Mouse (Mus musculus) urinary bladder, adult 18-20 months (tissue): ENCODE results near the gene Atp1b2.
"Not testable (repeated sequence)": the region's sequence is repeated elsewhere in the genome, so short reads cannot be mapped to it uniquely, and the experiment has no call there.

ENCODE experiments used
- DNase-seq, 2 experiments: peaks; one replicate each; pipeline ENCODE4 v3.0.0; 2022; ENCODE audit warnings: low spot score in 2 of 2, mixed read lengths in 2 of 2

Atp1b2 gene

DNA sequence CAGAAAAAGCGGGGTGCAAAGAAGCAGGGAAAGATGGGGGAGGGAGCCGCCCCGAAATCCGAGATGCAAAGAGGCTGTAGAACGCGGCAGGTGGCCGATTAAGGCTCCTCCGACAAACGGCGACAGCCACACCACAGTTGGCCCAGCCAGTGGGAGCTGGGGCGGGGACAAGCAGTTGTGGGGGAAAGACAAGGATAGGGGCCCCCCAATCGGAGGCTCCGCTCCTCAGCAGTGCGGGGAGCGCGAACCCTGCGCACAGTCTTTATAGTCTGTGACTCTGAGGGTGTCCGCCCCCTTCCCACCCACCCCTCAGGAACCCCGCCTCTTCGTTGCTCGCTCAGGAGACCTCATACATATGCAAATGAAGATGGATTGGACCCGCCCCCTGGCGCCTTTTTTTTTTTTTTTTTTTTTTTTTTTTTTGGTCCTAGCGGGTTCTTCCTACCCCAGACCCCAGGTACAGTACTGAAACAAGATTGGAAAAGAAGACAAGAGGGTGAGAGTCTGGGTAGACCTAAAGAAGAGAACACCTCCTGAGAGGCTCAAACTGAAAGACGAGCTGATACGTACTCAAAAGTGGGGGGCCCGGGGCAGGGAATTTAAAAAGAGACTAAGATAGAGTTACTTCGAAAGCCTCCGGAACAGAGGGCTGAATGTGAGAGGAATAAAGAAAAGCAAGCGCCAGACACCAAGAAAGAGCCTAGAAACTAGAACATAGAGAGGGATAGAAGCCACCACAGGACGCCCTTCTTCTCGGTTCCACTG, at the start of gene Atp1b2:
Gene Atp1b2, minus strand, starts transcription at position 217 of the 765 bp plus-strand sequence.
- peak; percentile 28 to 55 for DNase-seq

DNA sequence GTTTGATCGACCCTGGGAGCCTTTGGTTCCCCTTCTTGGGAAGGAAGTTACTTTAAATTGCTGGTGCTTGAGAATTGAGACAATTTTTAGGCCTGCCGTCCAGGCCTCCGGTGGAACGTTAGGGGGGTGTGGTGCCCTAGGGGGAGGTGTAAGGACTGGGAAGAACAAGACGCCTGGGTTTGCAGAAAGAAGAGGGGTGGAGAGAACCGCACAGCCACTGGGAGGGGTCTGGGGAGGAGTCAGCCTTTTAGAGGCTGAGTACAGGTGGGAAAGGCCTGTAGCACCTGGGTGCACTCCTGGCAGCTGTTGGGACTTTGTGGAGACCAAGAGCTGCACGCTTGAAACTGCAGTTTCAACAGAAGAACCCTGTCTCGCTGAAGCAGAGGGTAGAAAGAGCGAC, 49.0 kb upstream of the Atp1b2 start:
- no peak for DNase-seq

DNA sequence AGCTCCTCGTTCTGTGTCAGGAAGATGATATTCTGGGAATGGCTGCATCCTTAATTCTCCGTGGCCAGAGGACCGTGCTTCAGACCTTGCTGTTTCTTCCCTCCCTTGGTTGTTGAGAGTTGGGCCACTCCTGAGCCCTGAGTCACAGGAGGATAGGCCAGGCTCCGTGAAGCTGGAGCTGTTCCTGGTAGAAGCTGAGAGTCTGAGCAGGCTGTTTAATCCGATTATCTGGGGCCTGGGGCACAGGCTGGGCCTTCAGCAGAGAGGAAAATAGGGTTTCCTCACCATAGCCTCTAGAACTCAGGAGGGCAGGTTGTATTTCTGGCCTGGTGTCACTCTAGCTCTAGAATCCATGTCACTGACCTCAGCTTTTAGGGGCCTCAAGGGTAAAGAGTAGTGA, 47.7 kb upstream of the Atp1b2 start:
- DNase-seq: no peak

DNA sequence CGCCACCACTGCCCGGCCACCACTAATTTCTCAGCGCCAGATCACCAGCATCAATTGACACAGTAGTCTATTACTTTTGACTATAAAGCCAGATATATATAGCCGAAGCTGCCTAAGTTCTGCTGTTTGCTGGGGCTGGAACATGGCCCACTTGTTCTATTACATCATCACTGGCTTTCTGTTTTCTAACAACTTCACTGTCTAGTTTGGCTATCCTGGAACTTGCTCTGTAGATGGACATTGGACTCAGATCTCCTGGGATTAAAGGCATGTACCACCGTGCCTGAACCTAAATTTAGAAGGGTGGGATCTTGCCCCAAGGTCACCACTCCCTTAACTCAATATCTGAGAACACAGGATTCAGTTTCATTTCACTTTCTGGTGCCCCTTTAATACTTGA, 40.1 kb upstream of the Atp1b2 start:
- DNase-seq: no peak

DNA sequence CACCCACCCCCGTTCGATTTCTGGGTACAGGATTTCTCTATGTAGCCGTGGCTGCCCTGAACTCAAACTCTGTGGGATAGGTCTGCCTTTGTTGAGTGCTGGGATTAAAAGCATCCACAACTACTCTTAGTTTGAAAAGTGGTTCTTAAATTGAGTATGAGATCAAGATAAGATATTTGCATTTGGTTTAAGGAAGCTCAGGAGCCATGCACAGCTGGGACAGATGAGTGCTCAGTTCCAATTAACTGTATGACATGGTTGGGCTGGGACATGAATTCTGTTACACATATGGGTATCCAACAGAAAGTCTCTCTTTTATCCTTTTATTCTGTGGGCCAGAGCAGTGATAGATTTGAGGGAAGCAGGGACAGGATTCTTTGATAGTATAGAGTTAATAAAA, 29.7 kb upstream of the Atp1b2 start:
- no peak for DNase-seq

DNA sequence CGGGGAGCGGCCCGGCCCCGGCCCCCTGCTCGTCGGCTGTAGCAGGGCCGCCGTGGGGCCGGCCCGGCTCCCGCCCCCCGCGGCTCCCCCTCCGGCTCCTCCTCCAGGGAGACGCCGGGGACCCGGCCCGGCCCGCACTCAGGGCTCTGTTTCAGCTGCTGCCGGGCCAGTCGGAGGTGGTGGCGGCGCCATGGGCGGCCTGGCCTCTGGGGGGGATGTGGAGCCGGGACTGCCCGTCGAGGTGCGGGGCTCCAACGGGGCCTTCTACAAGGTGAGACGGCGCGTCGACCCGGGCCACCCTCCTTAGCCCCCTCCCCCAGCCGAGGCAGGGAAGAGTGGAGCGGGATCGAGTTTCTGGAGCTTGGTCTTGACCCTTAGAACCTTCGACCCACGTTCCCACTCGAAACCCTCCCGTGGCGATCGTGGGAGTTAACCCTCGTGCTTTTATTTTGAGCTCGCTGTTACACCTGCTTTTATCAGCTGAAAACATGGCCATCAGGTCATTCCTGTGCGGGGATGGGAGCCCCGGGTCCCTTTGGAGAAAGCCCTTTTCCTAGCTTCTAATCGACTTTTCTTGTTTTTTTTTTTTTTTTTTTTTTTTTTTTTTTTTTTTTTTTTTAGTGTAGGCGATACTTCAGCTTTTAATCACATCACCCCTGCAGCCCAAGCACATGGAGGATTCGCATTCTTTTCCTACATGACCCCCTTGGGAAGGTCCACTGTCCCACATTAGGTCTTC, 27.6 kb upstream of the Atp1b2 start:
- DNase-seq: peak in 1 of 2 experiments; percentile 46

DNA sequence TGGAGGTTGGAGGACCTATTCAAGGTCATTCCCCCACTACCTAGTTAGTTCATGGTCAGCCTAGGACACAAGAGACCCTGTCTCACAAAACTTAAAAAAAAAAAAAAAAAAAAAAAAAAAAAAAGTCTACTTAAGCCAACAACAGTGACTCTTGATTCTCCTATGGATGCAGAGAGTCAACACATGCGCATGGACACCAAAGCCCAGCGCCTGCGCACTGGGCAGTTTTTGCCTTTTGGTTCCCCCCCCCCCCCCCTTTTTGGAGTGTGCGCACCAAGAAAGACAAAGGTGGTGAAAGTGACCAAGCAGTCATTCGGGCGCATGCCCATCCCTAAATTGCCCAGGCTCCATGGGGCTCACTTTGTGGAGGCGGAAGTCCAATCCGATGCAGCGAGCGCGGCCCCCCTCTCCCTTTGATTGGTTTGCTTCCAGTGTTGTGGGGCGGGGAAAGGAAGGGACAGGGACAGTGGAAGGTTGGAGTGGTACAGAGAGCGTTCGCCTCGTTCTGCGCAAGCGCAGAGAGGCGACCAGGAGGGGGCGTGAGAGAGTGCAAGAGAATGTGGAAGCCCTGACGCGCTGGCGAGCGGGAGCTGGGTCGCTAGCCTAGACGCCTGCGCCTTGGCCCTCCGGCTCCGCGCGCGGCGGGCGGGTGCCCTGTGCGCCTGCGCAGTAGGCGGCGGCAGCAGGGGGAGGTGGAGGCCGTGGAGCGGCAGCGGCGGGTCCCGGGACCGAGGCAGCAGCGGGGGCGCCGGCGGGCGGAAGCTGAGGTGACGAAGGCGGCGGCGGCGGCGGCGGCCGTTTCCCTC, 26.7 kb upstream of the Atp1b2 start, which contains the start of gene Fxr2:
Gene Fxr2, plus strand, starts transcription at position 707 of the 806 bp plus-strand sequence.
- DNase-seq: peak; percentile 100

DNA sequence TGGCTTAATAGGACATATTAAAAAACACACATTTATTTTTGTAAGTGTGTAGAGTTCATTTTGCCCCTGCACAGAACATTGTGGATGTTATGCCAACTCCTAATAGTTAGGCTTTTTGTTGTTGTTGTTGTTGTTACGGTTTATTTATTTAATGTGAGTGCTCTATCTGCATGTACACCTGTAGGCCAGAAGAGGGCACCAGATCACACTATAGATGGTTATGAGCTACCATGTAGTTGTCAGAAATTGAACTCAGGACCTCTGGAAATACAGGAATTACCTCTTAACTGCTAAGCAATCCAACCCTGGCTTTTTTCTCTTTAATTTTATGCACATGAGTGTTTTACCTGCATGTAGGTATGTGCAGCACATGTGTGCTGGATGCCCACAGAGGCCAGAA, 24.1 kb upstream of the Atp1b2 start:
- DNase-seq: no peak

DNA sequence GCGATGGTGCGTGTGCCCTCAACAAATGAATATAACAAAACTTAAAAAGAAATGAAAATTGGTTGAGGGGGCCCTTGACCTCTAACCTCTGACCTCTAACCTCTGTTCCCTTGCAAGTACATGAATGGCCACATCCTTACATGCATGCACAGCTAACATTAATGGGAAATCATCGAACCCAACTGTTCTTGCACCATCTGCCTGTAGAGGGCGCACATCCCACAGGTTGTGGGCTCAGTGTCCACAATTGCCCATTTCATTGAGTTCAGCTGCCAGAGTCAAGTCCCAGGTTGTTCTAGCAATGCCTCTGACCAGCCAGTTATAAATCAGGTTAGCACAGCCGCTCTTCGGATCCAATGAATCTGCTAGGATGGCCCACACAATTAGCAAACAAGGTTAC, 22.5 kb upstream of the Atp1b2 start:
- peak in 1 of 2 experiments; percentile 61 for DNase-seq

DNA sequence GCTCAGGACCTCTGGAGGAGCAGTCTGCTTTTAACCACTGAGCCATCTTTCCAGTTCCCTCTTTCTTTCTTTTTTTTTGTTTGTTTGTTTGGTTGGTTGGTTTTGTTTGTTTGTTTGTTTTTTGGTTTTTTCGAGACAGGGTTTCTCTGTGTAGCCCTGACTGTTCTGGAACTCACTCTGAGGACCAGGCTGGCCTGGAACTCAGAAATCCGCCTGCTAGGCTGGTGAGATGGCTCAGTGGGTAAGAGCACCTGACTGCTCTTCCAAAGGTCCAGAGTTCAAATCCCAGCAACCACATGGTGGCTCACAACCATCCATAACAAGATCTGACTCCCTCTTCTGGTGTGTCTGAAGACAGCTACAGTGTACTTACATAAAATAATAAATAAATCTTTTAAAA, 18.6 kb upstream of the Atp1b2 start:
- DNase-seq: not testable (repeated sequence)

DNA sequence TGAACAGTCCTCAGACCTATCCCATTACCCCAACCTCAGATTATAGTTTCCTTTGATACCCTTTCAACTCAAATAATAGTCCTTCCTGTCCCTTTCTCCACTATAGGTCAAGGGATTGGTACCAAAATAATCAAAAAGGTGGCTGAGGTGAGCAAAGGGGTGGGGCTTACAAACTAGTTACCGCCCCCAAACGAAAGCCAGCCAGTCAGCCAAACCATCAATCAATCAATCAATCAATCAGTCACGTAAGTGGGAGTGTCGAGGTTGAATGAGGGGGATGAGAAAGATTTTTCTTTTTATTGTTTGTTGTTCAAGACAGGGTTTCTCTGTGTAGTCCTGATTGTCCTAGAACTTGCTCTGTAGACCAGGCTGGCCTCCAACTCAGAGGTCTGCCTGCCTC, 17.3 kb upstream of the Atp1b2 start:
- DNase-seq: no peak

DNA sequence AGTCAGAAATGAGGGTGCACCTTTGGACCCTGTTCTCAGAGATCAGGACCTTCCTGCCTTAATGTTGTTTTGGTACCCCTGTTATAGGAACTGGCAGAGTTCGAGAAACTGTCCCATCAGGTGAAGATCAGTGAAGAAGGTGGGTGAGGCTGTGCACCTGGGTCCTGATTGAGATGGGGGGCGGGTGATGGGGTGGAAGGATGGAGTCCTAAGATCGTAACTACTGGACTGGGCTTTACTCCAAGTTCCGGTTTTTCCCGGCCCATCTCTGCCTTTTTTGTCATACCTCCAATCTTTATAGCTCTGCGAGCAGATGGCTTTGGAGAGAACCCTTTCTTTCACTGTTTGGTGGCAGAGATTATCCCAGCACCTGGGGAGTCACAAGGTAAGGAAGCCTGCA, 16.7 kb upstream of the Atp1b2 start:
- no peak for DNase-seq

DNA sequence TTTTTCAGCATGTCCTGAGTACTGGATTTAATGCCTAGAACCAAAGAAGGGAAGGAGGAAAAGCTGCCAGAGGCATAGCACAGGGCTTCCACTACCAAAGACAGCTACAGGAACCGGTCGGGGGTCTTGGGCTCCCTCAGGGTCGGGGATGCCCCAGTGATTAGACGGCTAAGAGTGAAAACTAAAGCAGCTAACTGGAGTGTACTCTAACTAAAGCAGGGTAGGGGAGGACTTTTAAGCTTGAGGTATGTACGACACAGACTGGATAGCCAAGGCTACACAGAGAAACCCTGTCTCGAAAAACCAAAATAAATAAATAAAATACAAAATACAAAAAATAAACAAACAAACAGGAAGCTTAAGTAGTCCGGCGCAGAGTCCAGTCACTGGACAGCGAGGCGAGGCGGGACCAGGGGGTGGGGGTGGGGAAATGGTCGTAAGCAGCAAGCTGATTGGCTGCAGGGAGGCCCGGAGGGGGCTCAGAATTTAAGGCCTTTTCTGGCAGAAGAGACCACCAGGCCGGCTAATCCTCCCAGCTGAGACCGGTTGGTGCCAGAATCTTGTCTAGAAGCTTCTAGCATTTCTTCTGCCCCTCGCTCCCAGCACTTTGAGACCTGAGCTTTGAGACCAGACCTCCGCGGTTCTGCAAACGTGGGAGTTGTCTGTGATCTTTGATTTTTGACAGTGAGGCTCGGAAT, 16.0 kb upstream of the Atp1b2 start, which contains the start of gene Sat2:
Gene Sat2, plus strand, starts transcription at position 454 of the 698 bp plus-strand sequence.
- peak in 1 of 2 experiments; percentile 56 for DNase-seq

DNA sequence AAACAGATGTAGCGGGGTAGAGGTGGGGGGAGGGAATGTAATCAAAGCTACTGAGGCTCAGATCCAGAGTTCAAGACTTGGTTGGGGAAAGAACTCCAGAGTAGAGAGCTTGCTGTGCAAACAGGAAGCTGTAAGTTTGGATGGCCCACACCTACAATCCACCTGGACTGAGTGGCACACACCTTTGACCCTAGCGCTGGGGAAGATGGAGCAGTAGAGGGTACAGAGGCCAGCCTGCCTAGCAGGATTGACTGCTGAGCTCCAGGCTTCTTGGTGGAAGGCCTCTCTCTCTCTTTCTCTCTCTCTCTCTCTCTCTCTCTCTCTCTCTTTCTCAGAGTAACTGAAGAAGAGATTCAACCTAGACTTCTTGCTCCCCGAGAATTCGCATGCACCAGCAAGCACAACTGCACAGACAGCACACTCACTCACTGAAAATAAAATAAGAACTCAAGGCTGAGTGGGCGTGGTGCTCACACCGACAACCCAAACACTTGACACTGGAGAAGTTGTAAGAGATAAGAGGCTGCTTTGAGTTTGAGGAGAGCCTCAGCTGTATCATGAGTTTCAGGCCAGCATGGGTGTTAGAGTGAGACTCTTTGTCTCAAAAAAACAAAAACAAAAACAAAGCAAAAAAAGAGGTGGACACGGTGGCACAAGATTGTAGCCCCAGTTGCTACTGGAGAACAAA, 14.8 kb upstream of the Atp1b2 start:
- DNase-seq: no peak

DNA sequence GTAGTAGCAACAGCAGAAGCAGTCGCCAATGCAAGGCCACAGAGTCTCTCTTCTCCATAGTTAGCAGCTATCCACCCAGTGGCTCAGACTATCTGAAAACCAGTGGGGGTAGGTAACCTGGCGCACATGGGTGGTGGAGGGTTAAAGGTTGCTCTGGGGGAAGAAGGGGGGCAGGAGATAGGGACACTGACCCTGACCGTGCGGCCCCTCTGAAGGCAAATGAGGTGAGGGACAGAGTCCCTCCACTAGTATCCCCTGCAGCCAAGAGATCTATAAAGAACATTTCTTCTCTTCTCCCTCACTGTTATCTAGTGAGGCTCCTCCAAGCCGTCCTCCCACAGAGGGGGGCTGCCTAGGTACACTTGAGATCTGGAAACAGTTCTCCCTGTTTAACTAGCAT, 12.1 kb upstream of the Atp1b2 start, which contains the start of gene Shbg:
Gene Shbg, minus strand, starts transcription at position 101 of the 400 bp plus-strand sequence.
- DNase-seq: no peak

DNA sequence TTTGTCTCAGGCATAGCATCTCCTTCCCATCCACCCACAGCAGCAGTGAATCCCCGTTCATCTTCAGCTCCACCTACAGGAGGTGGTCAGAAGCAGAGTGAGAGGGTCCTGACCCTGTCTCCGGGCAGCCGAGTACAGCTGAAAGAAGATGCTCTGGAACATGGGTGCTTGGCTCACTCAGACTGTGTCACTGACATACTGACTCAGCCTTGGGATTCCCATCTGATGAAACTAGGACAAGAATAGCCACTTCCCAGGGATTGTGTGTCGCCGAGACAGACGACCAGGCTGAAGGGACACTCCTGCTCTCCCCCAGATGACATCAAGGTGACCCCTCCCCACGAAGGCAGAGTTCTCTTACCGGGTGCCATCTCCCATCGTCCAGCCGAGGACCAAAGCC, 11.0 kb upstream of the Atp1b2 start:
- DNase-seq: no peak

DNA sequence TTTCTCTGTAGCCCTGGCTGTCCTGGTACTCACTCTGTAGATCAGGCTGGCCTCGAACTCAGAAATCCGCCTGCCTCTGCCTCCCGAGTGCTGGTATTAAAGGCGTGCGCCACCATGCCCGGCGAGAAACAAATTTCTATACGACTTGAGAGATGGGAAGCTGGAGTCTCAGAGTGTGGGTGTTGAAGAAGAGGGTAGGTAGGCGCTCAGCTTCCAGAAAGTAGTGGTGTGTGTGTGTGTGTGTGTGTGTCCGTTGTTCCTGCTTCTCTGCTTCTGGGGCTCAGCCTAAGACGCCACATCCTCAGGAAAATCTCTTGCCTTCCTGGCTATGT, 8.5 kb upstream of the Atp1b2 start:
- not testable (repeated sequence) for DNase-seq

DNA sequence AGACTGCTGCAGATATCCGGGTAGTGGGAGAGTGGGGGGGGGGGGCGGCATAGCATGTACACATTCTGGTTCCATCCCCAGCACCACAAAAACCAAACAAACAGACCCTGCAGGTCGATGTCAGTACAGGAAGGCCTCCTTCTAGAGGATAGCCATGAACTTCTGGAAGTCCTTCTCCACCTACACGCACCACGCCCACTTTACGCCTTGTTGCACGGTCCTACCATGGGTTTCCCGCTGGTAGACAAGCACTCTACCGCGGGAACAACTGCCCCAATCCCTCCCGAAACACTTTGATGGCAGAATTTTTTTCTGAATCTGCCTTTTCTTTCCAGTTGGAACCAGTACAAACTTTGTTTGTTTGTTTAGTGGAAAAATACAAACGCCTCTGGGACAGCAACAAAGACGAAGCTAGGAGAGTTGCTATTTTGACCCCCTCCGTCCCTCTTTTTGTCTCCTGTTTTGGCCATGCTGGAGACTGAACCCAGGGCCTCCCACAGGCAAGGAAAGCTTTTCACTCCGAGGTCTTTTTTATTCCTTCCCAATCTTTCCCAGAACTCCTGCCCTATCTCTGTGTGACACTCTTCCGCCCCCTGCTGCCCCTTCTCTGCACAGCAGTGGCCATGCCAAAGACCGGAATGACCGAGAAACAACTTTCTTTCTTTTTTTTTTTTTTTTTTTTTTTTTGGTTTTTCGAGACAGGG, 8.0 kb upstream of the Atp1b2 start:
- DNase-seq: peak; percentile 76 to 78

DNA sequence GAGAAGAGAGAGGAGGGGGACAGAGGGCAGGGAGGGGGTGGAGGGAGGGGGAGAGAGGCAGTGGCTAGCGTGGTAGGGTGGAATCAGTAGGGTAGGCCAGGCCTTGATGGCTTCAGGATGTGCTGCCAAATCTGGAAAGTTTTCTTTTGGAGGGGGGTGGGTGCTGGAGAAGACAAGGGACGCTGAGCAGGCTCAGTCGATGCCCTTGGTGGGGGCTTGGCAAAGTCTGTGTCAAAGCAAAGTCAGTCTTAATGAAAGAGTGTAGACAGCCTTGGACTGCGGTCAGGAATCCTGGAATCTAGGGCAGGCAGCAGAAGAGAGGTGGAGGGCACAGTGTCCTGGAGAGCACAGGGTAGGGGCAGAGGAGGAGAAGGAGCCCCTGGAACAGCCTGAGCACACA, 5.2 kb upstream of the Atp1b2 start:
- DNase-seq: no peak

DNA sequence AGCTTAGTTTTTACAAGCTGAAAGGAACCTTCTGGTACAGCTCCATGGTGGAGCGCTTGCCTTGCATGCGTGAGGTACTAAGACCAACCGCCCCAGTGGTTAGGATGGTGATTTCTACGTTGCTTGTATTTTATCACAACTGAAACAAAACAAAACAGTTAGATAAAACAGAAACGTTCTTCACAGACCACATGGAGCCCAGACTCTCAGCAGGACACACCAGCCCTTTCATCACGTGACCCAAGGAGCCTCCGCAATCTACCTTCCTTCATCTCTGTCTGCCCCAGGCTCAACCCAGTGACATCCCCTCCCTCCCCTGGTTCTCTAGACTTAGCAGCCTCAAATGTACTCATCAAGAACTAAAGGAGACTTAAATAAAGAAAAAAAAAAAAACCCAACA, 3.7 kb upstream of the Atp1b2 start:
- no peak for DNase-seq
